Mouse (Mus musculus) MEL (cell line): ENCODE data around the gene Srd5a3. TPM values are rescaled to one million over a fixed set of nuclear protein-coding genes. Genes with fewer than 3 reads are reported as not detected.

ENCODE experiments used
- DNase-seq: peaks from one replicate; pipeline ENCODE4 v3.0.0; 2011; ENCODE audit warnings: low read depth, low spot score
- H3K27ac ChIP-seq: 2 replicates; pipeline ENCODE4 v1.5.1; 2012; ENCODE audit warnings: low read depth, mild to moderate bottlenecking, control low read depth, low read length, moderate library complexity; ENCODE audit not compliant: control insufficient read depth
- H3K27me3 ChIP-seq, 2 experiments: fragments of 150-350 bp in 1 of 2; sonication (generic) in 1 of 2; 2 replicates each; pipeline ENCODE4 v1.6.1; 2012; ENCODE audit warnings: low read length in 2 of 2, mild to moderate bottlenecking in 2 of 2, improper control_type of control experiment in 1 of 2, moderate library complexity in 1 of 2; ENCODE audit not compliant: insufficient read depth in 2 of 2, control insufficient read depth in 1 of 2
- H3K36me3 ChIP-seq, 2 experiments: 2 replicates each; pipeline ENCODE4 v1.6.1; 2012 to 2014; ENCODE audit warnings: low read length in 2 of 2, improper control_type of control experiment in 1 of 2, inconsistent platforms in 1 of 2, mild to moderate bottlenecking in 1 of 2; ENCODE audit not compliant: insufficient read depth in 2 of 2, control insufficient read depth in 1 of 2
- H3K4me1 ChIP-seq, 2 experiments: fragments of 150-350 bp in 1 of 2; sonication (generic) in 1 of 2; 2 replicates each; pipeline ENCODE4 v1.6.1; 2012; ENCODE audit warnings: low read length in 2 of 2, improper control_type of control experiment in 1 of 2, mild to moderate bottlenecking in 1 of 2; ENCODE audit not compliant: insufficient read depth in 2 of 2, control insufficient read depth in 1 of 2
- H3K4me3 ChIP-seq, 2 experiments: fragments of 150-350 bp in 1 of 2; sonication (generic) in 1 of 2; 2 replicates each; pipeline ENCODE4 v1.5.1; 2012; ENCODE audit warnings: low read depth in 2 of 2, low read length in 2 of 2, mild to moderate bottlenecking in 2 of 2, moderate library complexity in 2 of 2, control low read depth in 1 of 2, improper control_type of control experiment in 1 of 2; ENCODE audit not compliant: control insufficient read depth in 1 of 2, insufficient read depth in 1 of 2
- H3K79me2 ChIP-seq: 2 replicates; pipeline ENCODE4 v1.6.1; 2012; ENCODE audit warnings: mild to moderate bottlenecking, low read length, moderate library complexity; ENCODE audit not compliant: control insufficient read depth, poor library complexity, insufficient read depth
- H3K9ac ChIP-seq: 2 replicates; pipeline ENCODE4 v1.6.1; 2012; ENCODE audit warnings: low read depth, mild to moderate bottlenecking, control low read depth, low read length, moderate library complexity; ENCODE audit not compliant: control insufficient read depth, poor library complexity, severe bottlenecking
- H3K9me3 ChIP-seq: fragments of 150-350 bp; sonication (generic); replicated peaks from 2 replicates; pipeline ENCODE4 v1.6.1; 2012; ENCODE audit warnings: mild to moderate bottlenecking, low read length, improper control_type of control experiment, moderate library complexity; ENCODE audit not compliant: insufficient read depth
- BHLHE40 ChIP-seq: IDR thresholded peaks from 2 replicates; pipeline ENCODE4 v1.6.1; 2012; ENCODE audit warnings: low read depth, mild to moderate bottlenecking, inconsistent platforms, low read length, improper control_type of control experiment, borderline replicate concordance
- CHD1 ChIP-seq: IDR thresholded peaks from 2 replicates; pipeline ENCODE4 v1.6.1; 2012; ENCODE audit warnings: low read depth, mild to moderate bottlenecking, inconsistent platforms, low read length, improper control_type of control experiment
- CTCF ChIP-seq, 3 experiments: IDR thresholded peaks in 2 of 3; conservative IDR thresholded peaks in 1 of 3; 2 replicates each; pipeline ENCODE4 v1.5.1; 2011 to 2012; ENCODE audit warnings: low read length in 3 of 3, low read depth in 2 of 3, mild to moderate bottlenecking in 2 of 3, improper control_type of control experiment in 1 of 3, inconsistent platforms in 1 of 3, mixed read lengths in 1 of 3, moderate library complexity in 1 of 3; ENCODE audit not compliant: control insufficient read depth in 1 of 3, insufficient read depth in 1 of 3, poor library complexity in 1 of 3, severe bottlenecking in 1 of 3
- ELF1 ChIP-seq: IDR thresholded peaks from 2 replicates; pipeline ENCODE4 v1.6.1; 2014; ENCODE audit warnings: low read depth, mild to moderate bottlenecking, inconsistent platforms, low read length, improper control_type of control experiment, moderate library complexity
- ETS1 ChIP-seq: IDR thresholded peaks from 2 replicates; pipeline ENCODE4 v1.6.1; 2012; ENCODE audit warnings: low read depth, mild to moderate bottlenecking, inconsistent platforms, low read length, improper control_type of control experiment, moderate library complexity
- GATA1 ChIP-seq: IDR thresholded peaks from 2 replicates; pipeline ENCODE4 v1.6.1; 2011; ENCODE audit warnings: low read depth, low read length, improper control_type of control experiment
- HCFC1 ChIP-seq: IDR thresholded peaks from 2 replicates; pipeline ENCODE4 v1.6.1; 2012; ENCODE audit warnings: low read depth, mild to moderate bottlenecking, inconsistent platforms, low read length, improper control_type of control experiment, moderate library complexity
- KAT2A ChIP-seq: conservative IDR thresholded peaks from 2 replicates; pipeline ENCODE4 v1.6.1; 2012; ENCODE audit warnings: low read depth, low read length, improper control_type of control experiment, inconsistent platforms
- MXI1 ChIP-seq: IDR thresholded peaks from 2 replicates; pipeline ENCODE4 v1.6.1; 2011; ENCODE audit warnings: mild to moderate bottlenecking, low read depth, low read length, improper control_type of control experiment
- MYC ChIP-seq: IDR thresholded peaks from 2 replicates; pipeline ENCODE4 v1.6.1; 2011; ENCODE audit warnings: low read depth, mild to moderate bottlenecking, low read length, improper control_type of control experiment, moderate library complexity
- NRF1 ChIP-seq: IDR thresholded peaks from 2 replicates; pipeline ENCODE4 v1.6.1; 2014; ENCODE audit warnings: low read depth, mild to moderate bottlenecking, inconsistent platforms, low read length, improper control_type of control experiment, moderate library complexity; ENCODE audit not compliant: poor library complexity, insufficient read depth, severe bottlenecking
- POLR2A ChIP-seq, 2 experiments: IDR thresholded peaks; 2 replicates each; pipeline ENCODE4 v1.6.1; 2011 to 2012; ENCODE audit warnings: low read length in 2 of 2, mild to moderate bottlenecking in 2 of 2, control low read depth in 1 of 2, improper control_type of control experiment in 1 of 2, low read depth in 1 of 2, moderate library complexity in 1 of 2; ENCODE audit not compliant: control insufficient read depth in 1 of 2, insufficient read depth in 1 of 2, poor library complexity in 1 of 2
- RCOR1 ChIP-seq: IDR thresholded peaks from 2 replicates; pipeline ENCODE4 v1.6.1; 2012; ENCODE audit warnings: low read depth, mild to moderate bottlenecking, inconsistent platforms, low read length, improper control_type of control experiment
- SIN3A ChIP-seq: IDR thresholded peaks from 2 replicates; pipeline ENCODE4 v1.6.1; 2012; ENCODE audit warnings: low read length, improper control_type of control experiment, inconsistent platforms
- TAL1 ChIP-seq: IDR thresholded peaks from 2 replicates; pipeline ENCODE4 v1.6.1; 2012; ENCODE audit warnings: mild to moderate bottlenecking, inconsistent platforms, low read length, moderate library complexity, mixed read lengths
- TBP ChIP-seq: IDR thresholded peaks from 2 replicates; pipeline ENCODE4 v1.8.0; 2011; ENCODE audit warnings: low read depth, low read length, improper control_type of control experiment
- UBTF ChIP-seq: IDR thresholded peaks from 2 replicates; pipeline ENCODE4 v1.6.1; 2012; ENCODE audit warnings: low read depth, mild to moderate bottlenecking, inconsistent platforms, low read length, improper control_type of control experiment, moderate library complexity, borderline replicate concordance; ENCODE audit not compliant: insufficient read depth
- USF1 ChIP-seq: IDR thresholded peaks from 2 replicates; pipeline ENCODE4 v1.6.1; 2014; ENCODE audit warnings: low read depth, mild to moderate bottlenecking, inconsistent platforms, low read length, improper control_type of control experiment, moderate library complexity
- ZC3H11A ChIP-seq: IDR thresholded peaks from 2 replicates; pipeline ENCODE4 v1.6.1; 2012; ENCODE audit warnings: low read depth, mild to moderate bottlenecking, inconsistent platforms, low read length, improper control_type of control experiment
- polyA plus RNA-seq, 2 experiments: library from polyadenylated mRNA; stranded (reverse) in 1 of 2; unstranded in 1 of 2; fragments of >175 nt in 1 of 2; fragments of >200 nt in 1 of 2; gene quantifications; 2 replicates each; pipeline versions ENCODE4 v1.2.1 to v1.2.4; 2012; ENCODE audit warnings: low replicate concordance in 2 of 2, low read depth in 1 of 2; ENCODE audit not compliant: insufficient read length in 2 of 2, insufficient read depth in 1 of 2, missing spikeins in 1 of 2
- total RNA-seq: library from RNA; depleted of rRNA; stranded (reverse); fragments of 300-350 nt; gene quantifications from 2 replicates; pipeline ENCODE4 v1.2.3, GENCODE M21; 2012

The Srd5a3 gene
- total and polyA plus RNA-seq, 3 experiments = 17.0 to 33.2 TPM; not detected in 1

DNA sequence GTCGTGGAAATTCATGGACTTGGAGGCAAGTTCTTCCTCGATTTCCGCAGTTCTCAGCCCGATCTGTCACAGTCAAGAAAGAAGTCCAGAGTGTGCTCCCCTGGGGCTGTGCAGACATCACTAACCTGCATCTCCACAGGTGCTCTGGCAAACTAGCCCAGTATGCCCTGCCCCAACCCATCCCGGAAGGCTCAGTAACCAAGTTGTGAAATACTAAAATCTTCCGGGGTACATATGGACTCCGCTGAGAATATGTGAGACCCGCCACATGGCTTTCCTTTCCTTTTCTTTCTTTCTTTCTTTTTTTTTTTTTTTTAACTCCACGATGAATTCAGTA is 627 bp downstream of the Srd5a3 start:
- Histone ChIP-seq H3K27ac (peak overlapping the region; percentile 92), H3K4me3 (peak overlapping the region; percentile 80 to 95), H3K36me3 (peaks cover 0 to 23% of the 10 kb centered on the region in 2 experiments; a peak in 2 of 4 replicates), H3K9me3 (no peaks in the 10 kb centered on the region), H3K79me2 (peaks cover 10% of the 10 kb centered on the region), H3K27me3 (no peaks in the 10 kb centered on the region)
- TF ChIP-seq POLR2A (IDR thresholded peaks at IDR 0.05; ENCODE audit: control insufficient read depth in 1 of 2, insufficient read depth in 1 of 2, low read depth in 1 of 2, low read length in 2 of 2, poor library complexity in 1 of 2) (peak in 1 of 2 experiments; percentile 72; a peak in 2 of 4 replicates), TBP (0 out of 2 replicates have a peak, but pooled peaks have one; percentile 51), ETS1 (no peak)
- TF ChIP-seq, all 39 proteins: peak for 2
- peak overlapping the region; percentile 99 for H3K9ac ChIP-seq
- peaks cover 0 to 25% of the 10 kb centered on the region in 2 experiments; a peak in 2 of 4 replicates for H3K4me1 ChIP-seq
- DNase-seq = no peak

DNA sequence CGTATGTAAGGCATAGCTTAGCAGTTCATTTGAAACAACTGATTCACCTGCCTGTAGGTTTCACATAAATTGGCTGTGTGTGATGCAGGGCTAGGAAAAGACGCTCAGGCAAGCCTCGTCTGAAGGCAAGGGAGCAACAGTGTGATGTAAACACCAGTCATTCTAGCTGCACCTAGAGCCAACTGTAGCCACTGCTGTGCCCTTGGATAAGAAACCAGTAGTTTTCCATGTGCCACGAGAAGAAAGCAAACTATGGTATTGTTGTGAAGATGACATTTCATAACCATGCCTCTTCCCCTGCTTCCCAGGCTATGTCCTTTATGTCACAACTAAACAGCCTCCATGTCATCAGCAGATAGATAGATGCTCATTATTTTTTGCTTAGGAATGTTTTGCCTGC is 3.3 kb downstream of the Srd5a3 start:
- H3K9me3 ChIP-seq = no peaks in the 10 kb centered on the region
- H3K27ac ChIP-seq = no peak overlapping the region
- no peak for DNase-seq
- no peak overlapping the region for H3K9ac ChIP-seq
- H3K4me3 ChIP-seq = no peak overlapping the region
- peaks cover 0 to 13% of the 10 kb centered on the region in 2 experiments; a peak in 2 of 4 replicates for H3K36me3 ChIP-seq
- H3K27me3 ChIP-seq = no peaks in the 10 kb centered on the region
- H3K4me1 ChIP-seq = peaks cover 0 to 16% of the 10 kb centered on the region in 2 experiments; a peak in 2 of 4 replicates
- peaks cover 10% of the 10 kb centered on the region for H3K79me2 ChIP-seq
- no peak for TF ChIP-seq HCFC1
- no peak for TF ChIP-seq CHD1
- no peak for TF ChIP-seq SIN3A
- no peak for TF ChIP-seq ZC3H11A
- TF ChIP-seq MXI1 = no peak
- no peak for TF ChIP-seq USF1
- TF ChIP-seq NRF1 = no peak
- no peak for TF ChIP-seq KAT2A
- TF ChIP-seq TAL1 = no peak
- TF ChIP-seq UBTF = no peak
- no peak for TF ChIP-seq GATA1
- no peak for TF ChIP-seq ELF1
- TF ChIP-seq BHLHE40 = no peak
- no peak for TF ChIP-seq MYC
- TF ChIP-seq CTCF (IDR thresholded peaks at IDR 0.05 in 2 of 3, conservative IDR thresholded peaks at IDR 0.05 in 1 of 3; ENCODE audit: control insufficient read depth in 1 of 3, insufficient read depth in 1 of 3, low read depth in 2 of 3, low read length in 3 of 3, poor library complexity in 1 of 3, severe bottlenecking in 1 of 3) = no peak
- TF ChIP-seq RCOR1 = no peak
- TF ChIP-seq TBP = no peak
